Mouse (Mus musculus) right cerebral cortex, adult 18-20 months (tissue): ENCODE measurements around the gene Gins1.

Source experiments
- DNase-seq: peaks from one replicate; pipeline ENCODE4 v3.0.0; 2022; ENCODE audit warnings: mixed read lengths

Gins1 gene

DNA sequence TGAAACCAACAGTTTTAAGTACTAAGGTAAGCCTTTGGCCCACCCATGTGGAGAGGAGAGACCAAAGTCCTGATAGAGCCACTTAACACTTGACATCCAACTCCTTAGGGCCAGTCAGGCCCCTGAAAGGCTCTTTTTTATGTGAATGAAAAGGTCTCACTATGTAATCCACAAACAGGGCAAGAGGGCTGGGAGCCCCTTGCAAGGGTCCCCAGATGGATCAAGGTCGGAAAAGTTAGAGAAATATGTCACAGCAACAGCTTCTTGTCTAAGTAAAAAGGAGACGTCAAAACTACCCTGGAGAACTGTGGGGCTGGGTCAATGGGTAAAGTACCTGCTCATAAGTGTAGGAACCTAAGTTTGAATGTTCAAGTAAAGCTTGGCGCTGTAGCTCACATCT, 59.4 kb downstream of the Gins1 start:
- no peak for DNase-seq

GRCm38 (mm10) chr2:150965951-150966350, 60.8 kb downstream of the Gins1 start:
- DNase-seq, result no peak

DNA sequence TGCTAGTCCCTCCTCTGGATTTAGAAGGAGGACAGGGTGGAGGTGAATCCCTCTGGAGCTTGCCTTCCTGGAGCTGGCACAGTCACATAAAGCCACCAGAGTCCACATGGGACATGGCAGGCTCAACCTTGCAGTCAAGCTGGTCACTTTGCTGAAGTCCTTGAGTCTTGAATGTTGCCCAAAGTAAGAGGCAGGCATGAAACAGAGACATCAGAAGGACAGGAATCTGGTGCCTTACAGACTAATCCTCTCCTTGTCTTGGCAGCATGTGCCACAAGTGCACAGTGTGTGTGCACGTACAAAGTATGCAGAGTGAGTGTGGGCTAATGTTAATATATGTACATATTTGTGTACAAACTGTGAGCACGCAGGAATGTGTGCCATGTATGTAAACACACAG, 62.3 kb downstream of the Gins1 start:
- no peak for DNase-seq

GRCm38 (mm10) chr2:150969231-150969630, 64.0 kb downstream of the Gins1 start:
- no peak for DNase-seq

- DNase-seq, result no peak
Observed at GRCm38 (mm10) chr2:150971856-150972255, 66.7 kb downstream of the Gins1 start.

DNA sequence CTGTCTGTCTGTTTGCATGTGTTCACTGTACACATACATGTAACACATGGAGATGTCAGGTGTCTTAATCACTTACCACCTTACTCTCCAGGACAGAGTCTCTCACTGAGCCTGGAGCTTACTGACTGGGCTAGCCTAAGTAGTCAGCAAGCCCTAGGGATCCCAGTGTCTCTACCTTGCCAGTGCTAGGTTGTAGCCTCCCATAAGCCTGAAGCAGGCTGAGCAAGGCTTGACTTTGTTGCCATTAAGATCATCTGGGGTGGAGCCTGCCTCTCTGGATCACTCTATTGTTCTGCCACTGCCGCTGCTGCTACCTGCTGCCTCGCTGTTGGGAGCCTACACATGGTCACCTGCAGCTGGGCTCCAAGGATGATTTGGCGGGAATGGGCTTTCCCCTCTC, 67.5 kb downstream of the Gins1 start:
- no peak for DNase-seq

DNA sequence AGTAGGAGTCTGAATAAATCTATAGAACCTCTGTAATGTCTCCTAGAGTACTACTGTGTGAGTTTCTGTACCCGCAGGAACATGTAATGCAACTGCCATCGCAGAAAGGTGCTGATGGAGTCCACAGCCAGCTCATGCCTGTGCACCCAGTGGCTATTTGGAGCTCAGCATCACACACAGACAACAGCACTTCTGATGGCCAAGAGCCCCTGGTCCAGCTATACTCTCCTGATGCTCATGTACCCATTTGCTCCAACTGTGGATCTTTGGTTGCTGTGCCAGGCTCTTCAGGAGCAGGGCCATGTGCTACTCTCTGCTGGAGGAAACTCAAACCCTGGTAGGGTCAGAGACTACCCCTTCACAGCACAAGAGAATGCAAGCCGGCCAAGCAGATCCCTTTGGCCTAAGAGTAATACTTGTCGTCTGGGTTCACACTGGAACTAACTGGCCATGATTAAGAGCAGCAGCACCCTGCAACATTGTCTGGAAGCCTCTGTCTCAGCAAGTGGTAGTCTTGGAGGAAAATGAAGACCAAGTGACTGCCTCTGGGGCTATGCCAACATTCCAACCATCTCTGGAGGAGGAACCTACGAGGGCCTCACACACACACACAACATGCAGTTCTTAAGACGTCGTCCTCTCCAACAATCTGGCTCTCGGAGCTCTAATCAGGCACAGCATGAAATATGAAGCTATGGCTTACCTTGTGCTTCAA, 68.4 kb downstream of the Gins1 start:
- no peak for DNase-seq

DNA sequence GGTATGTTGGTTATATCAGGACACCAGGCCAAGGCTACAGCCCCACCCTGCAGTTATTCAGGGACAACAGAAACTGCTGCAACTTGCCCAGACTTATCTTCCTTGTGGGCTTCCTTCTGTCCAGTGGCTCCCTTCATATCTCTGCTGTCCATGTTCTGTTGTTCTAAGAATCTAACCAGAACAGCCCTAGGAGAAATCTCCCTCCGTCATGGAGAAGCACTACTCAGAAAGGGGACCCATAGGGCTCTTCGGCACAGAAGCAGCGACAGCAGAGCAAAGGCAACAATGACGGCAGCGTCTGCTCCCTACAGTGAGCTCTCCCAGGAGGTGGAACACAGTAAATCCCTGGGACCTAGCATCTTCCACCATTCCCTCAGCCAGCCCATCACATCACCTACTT, 71.7 kb downstream of the Gins1 start:
- DNase-seq, result no peak

DNA sequence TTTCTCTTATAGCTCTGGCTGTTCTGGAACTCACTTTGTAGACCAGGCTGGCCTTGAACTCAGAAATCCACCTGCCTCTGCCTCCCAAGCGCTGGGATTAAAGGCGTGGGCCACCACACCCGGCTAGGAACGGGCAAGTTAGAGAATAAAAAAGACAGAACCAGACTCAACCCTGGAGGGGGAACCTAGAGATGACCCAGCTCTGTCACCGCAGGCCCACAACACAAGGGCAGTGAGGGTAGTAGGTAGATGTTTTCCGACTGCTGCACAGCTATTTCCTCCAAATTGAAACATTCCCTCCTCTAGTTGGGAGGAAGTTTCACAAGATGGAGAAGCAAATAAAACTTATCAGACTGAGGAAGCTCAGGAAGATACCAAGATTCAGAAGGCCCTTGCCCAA, 72.5 kb downstream of the Gins1 start:
- no peak for DNase-seq

DNA sequence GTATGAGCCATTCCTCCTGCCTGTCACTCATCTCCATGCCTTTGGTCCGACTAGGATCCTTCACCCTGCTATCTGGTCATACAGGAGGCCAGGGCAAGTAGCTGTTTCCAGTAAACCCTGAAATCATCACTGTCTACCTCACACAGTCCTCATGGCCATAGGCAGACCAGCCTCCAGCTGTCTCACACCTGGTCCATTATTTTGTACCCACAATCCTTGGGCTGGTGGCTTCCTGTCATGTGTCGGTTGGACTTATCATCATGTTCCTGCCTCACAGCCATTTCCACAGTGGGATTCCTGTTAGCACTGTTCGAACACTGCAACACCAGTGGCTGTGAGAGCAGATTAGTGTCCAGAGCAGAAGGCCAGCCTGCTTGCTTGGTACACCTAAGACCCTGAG, 73.6 kb downstream of the Gins1 start:
- DNase-seq, result no peak

- DNase-seq, result no peak
Observed at GRCm38 (mm10) chr2:150979861-150980620, 74.8 kb downstream of the Gins1 start.
